Mouse (Mus musculus): Measurements from ENCODE around the gene Cat. TPM values are rescaled to one million over a fixed set of nuclear protein-coding genes. Genes with fewer than 3 reads are reported as not detected.

Gene Cat
- total RNA-seq (2021), result 100 to 1,000 TPM; 157 to 174 TPM
- long read RNA-seq, experiment 1, transcript Cat-201 (13 exons, 2,613 nt), result major isoform, 77 of 87 reads
- long read RNA-seq, experiment 1, partial matches to known transcripts, result 5 of 87 reads
- long read RNA-seq, experiment 1, other reads (novel, unspliced or antisense), result 5 of 87 reads
- long read RNA-seq, experiment 2, transcript Cat-201 (13 exons, 2,613 nt), result major isoform, 228 of 253 reads
- long read RNA-seq, experiment 2, partial matches to known transcripts, result 17 of 253 reads
- long read RNA-seq, experiment 2, other reads (novel, unspliced or antisense), result 8 of 253 reads

GRCm38 (mm10) chr2:103484617-103485401 is at the start of gene Cat:
Cat (minus strand) TSS chr2:103485160.
- DNase-seq (ENCODE audit: low spot score in 2 of 2), result peak; percentile 87 to 93

GRCm38 (mm10) chr2:103525596-103525995 is 40.6 kb upstream of the Cat start:
- DNase-seq (ENCODE audit: low spot score in 2 of 2), result no peak

- no peak for DNase-seq (ENCODE audit: low spot score in 2 of 2)
Measured at GRCm38 (mm10) chr2:103516472-103516871, 31.5 kb upstream of the Cat start.

GRCm38 (mm10) chr2:103515513-103516180 is 30.7 kb upstream of the Cat start:
- no peak for DNase-seq (ENCODE audit: low spot score in 2 of 2)

GRCm38 (mm10) chr2:103512066-103512795 is 27.3 kb upstream of the Cat start:
- no peak for DNase-seq (ENCODE audit: low spot score in 2 of 2)

GRCm38 (mm10) chr2:103511631-103512030 is 26.7 kb upstream of the Cat start:
- DNase-seq (ENCODE audit: low spot score in 2 of 2), result no peak

GRCm38 (mm10) chr2:103511042-103511441 is 26.1 kb upstream of the Cat start:
- no peak for DNase-seq (ENCODE audit: low spot score in 2 of 2)

- DNase-seq (ENCODE audit: low spot score in 2 of 2), result no peak
Measured at GRCm38 (mm10) chr2:103507651-103508050, 22.7 kb upstream of the Cat start.

- no peak for DNase-seq (ENCODE audit: low spot score in 2 of 2)
Measured at GRCm38 (mm10) chr2:103505956-103506355, 21.0 kb upstream of the Cat start.

GRCm38 (mm10) chr2:103504463-103504862 is 19.5 kb upstream of the Cat start:
- no peak for DNase-seq (ENCODE audit: low spot score in 2 of 2)

GRCm38 (mm10) chr2:103500769-103501168 is 15.8 kb upstream of the Cat start:
- no peak for DNase-seq (ENCODE audit: low spot score in 2 of 2)

GRCm38 (mm10) chr2:103495633-103496418 is 10.9 kb upstream of the Cat start:
- no peak for DNase-seq (ENCODE audit: low spot score in 2 of 2)

GRCm38 (mm10) chr2:103493827-103494226 is 8.9 kb upstream of the Cat start:
- DNase-seq (ENCODE audit: low spot score in 2 of 2), result no peak

GRCm38 (mm10) chr2:103492526-103492925 is 7.6 kb upstream of the Cat start:
- DNase-seq (ENCODE audit: low spot score in 2 of 2), result no peak

GRCm38 (mm10) chr2:103483986-103484520 is 907 bp downstream of the Cat start:
- no peak for DNase-seq (ENCODE audit: low spot score in 2 of 2)

GRCm38 (mm10) chr2:103483289-103483985 is 1.5 kb downstream of the Cat start:
- no peak for DNase-seq (ENCODE audit: low spot score in 2 of 2)

- DNase-seq (ENCODE audit: low spot score in 2 of 2), result no peak
Measured at GRCm38 (mm10) chr2:103481314-103482231, 3.4 kb downstream of the Cat start.

GRCm38 (mm10) chr2:103480871-103481270 is 4.1 kb downstream of the Cat start:
- no peak for DNase-seq (ENCODE audit: low spot score in 2 of 2)

Data from adrenal gland, postnatal 4 days (tissue).